In the genomic region with DNA sequence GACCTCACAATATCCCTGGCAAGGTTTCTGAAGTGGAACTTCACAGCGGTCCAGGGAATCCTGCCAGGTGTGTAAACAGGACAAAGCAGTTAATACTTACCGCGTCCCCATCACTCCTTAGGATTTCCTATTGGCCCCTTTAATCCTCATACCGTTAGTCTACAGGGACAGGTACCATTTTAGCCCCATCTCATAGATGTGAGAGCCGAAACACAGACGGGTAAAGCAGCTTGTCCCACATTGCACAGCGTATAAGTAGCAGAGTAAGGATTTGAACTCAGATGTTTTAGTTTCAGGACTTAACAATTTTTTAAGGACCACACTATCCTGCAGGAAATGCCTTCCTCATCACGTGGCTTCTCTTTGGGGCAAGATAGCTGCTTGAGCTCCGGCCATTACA, we compare ENCODE assay signal across 9 mouse cellular contexts. TPM values are rescaled to one million over a fixed set of nuclear protein-coding genes. Genes with fewer than 3 reads are reported as not detected.
DNase-seq lines count a peak whose midpoint lies in the region; ATAC-seq and TF ChIP-seq lines count a peak whose summit lies in the region.
"Had no signal": no experiment of that assay in that cellular context is flagged by ENCODE, and none has a peak within 500 bp of the region (broad histone marks: within the 10 kb centered on the region; RNA-seq: fewer than 3 reads in every experiment).

No protein-coding gene starts in this region.

- no peak for TF ChIP-seq CTCF in kidney, postnatal 0 days (IDR thresholded peaks at IDR 0.05; ENCODE audit: low read depth)

- peaks cover 13% of the 10 kb centered on the region; the same call in 1 of the 2 replicates for H3K4me1 ChIP-seq in forebrain, embryonic 12.5 days
- 0 out of 2 replicates have a peak, but pooled peaks cover 5% of the 10 kb centered on the region for H3K4me1 ChIP-seq in forebrain, embryonic 11.5 days (replicated peaks; ENCODE audit: control insufficient read depth, insufficient read depth, low read length)
- 0 out of 2 replicates have a peak, but pooled peaks cover 9% of the 10 kb centered on the region for H3K4me1 ChIP-seq in kidney, postnatal 0 days (replicated peaks; ENCODE audit: insufficient read depth, low read length)
- H3K4me1 ChIP-seq in embryonic facial prominence, embryonic 14.5 days (ENCODE audit: control insufficient read depth, insufficient read depth, low read length) = peaks cover 8% of the 10 kb centered on the region
- H3K4me1 ChIP-seq in liver, embryonic 12.5 days = peaks cover 57% of the 10 kb centered on the region

- no peaks in the 10 kb centered on the region for H3K36me3 ChIP-seq in forebrain, embryonic 12.5 days (replicated peaks)
- H3K36me3 ChIP-seq in forebrain, embryonic 11.5 days (ENCODE audit: control insufficient read depth, insufficient read depth, low read length) = no peaks in the 10 kb centered on the region
- H3K36me3 ChIP-seq in kidney, postnatal 0 days (ENCODE audit: insufficient read depth, low read length) = no peaks in the 10 kb centered on the region
- H3K36me3 ChIP-seq in embryonic facial prominence, embryonic 14.5 days (ENCODE audit: control insufficient read depth, insufficient read depth, low read length) = no peaks in the 10 kb centered on the region
- no peaks in the 10 kb centered on the region for H3K36me3 ChIP-seq in liver, embryonic 12.5 days

- H3K9me3 ChIP-seq in forebrain, embryonic 12.5 days = no peaks in the 10 kb centered on the region
- H3K9me3 ChIP-seq in forebrain, embryonic 11.5 days (ENCODE audit: control insufficient read depth, low read length) = no peaks in the 10 kb centered on the region
- no peaks in the 10 kb centered on the region for H3K9me3 ChIP-seq in kidney, postnatal 0 days (replicated peaks; ENCODE audit: low read length)
- H3K9me3 ChIP-seq in embryonic facial prominence, embryonic 14.5 days (ENCODE audit: control insufficient read depth, low read length) = no peaks in the 10 kb centered on the region
- no peaks in the 10 kb centered on the region for H3K9me3 ChIP-seq in liver, embryonic 12.5 days (replicated peaks)

- no peak for DNase-seq in forebrain, embryonic 11.5 days (ENCODE audit: low spot score)
- DNase-seq in kidney, postnatal 0 days (ENCODE audit: low spot score) = no peak
- DNase-seq in kidney, postnatal 25 days = no peak
- DNase-seq in embryonic facial prominence, embryonic 14.5 days (ENCODE audit: low spot score) = no peak
- no peak for DNase-seq in right cerebral cortex, adult 18-20 months
- DNase-seq in Muller cell, postnatal 12 days (ENCODE audit: inconsistent ontology term) = no peak

- H3K4me3 ChIP-seq in forebrain, embryonic 12.5 days (replicated peaks) = no peak overlapping the region
- H3K4me3 ChIP-seq in forebrain, embryonic 11.5 days (ENCODE audit: low read depth, low read length) = no peak overlapping the region
- H3K4me3 ChIP-seq in kidney, postnatal 0 days (replicated peaks; ENCODE audit: low read depth, low read length) = no peak overlapping the region
- H3K4me3 ChIP-seq in embryonic facial prominence, embryonic 14.5 days (ENCODE audit: low read depth, low read length) = peak overlapping the region; percentile 29; the same call in 1 of the 2 replicates
- H3K4me3 ChIP-seq in liver, embryonic 12.5 days = peak overlapping the region; percentile 43; the same call in 1 of the 2 replicates

- no peak overlapping the region for H3K27ac ChIP-seq in forebrain, embryonic 12.5 days
- H3K27ac ChIP-seq in forebrain, embryonic 11.5 days (ENCODE audit: low read depth, low read length) = no peak overlapping the region
- no peak overlapping the region for H3K27ac ChIP-seq in kidney, postnatal 0 days
- H3K27ac ChIP-seq in embryonic facial prominence, embryonic 14.5 days (replicated peaks; ENCODE audit: low read depth, low read length) = no peak overlapping the region
- H3K27ac ChIP-seq in liver, embryonic 12.5 days = no peak overlapping the region

- H3K27me3 ChIP-seq in forebrain, embryonic 12.5 days = no peaks in the 10 kb centered on the region
- no peaks in the 10 kb centered on the region for H3K27me3 ChIP-seq in forebrain, embryonic 11.5 days (ENCODE audit: control insufficient read depth, insufficient read depth, low read length)
- H3K27me3 ChIP-seq in kidney, postnatal 0 days (ENCODE audit: insufficient read depth, low read length) = no peaks in the 10 kb centered on the region
- no peaks in the 10 kb centered on the region for H3K27me3 ChIP-seq in embryonic facial prominence, embryonic 14.5 days (replicated peaks; ENCODE audit: control insufficient read depth, insufficient read depth, low read length)
- H3K27me3 ChIP-seq in liver, embryonic 12.5 days (replicated peaks) = peaks cover 5% of the 10 kb centered on the region; the same call in 1 of the 2 replicates
- H3K27me3 ChIP-seq: Patski had no signal

- ATAC-seq in forebrain, embryonic 12.5 days (ENCODE audit: low FRiP score) = no peak
- no peak for ATAC-seq in forebrain, embryonic 11.5 days (replicated peaks; ENCODE audit: low FRiP score)
- ATAC-seq in kidney, postnatal 0 days (replicated peaks; ENCODE audit: low FRiP score, low read depth) = no peak
- ATAC-seq in embryonic facial prominence, embryonic 14.5 days (ENCODE audit: low read depth) = no peak
- no peak for ATAC-seq in liver, embryonic 12.5 days
- ATAC-seq: Patski had no signal

- WGBS in forebrain, embryonic 12.5 days = 83% methylated on average over 9 of the region's 9 CpGs
- 78% methylated on average over 9 of the region's 9 CpGs for WGBS in forebrain, embryonic 11.5 days
- 61% methylated on average over 9 of the region's 9 CpGs for WGBS in kidney, postnatal 0 days
- 69% methylated on average over 9 of the region's 9 CpGs for WGBS in embryonic facial prominence, embryonic 14.5 days
- WGBS in liver, embryonic 12.5 days (ENCODE audit: insufficient replicate concordance) = 55% methylated on average over 9 of the region's 9 CpGs

- H3K4me2 ChIP-seq in forebrain, embryonic 12.5 days = peak overlapping the region; percentile 55
- no peak overlapping the region for H3K4me2 ChIP-seq in forebrain, embryonic 11.5 days (ENCODE audit: low read depth, low read length, severe bottlenecking)
- peak overlapping the region; percentile 42; the same call in 1 of the 2 replicates for H3K4me2 ChIP-seq in kidney, postnatal 0 days (ENCODE audit: low read length)
- peak overlapping the region; percentile 56 for H3K4me2 ChIP-seq in embryonic facial prominence, embryonic 14.5 days (ENCODE audit: low read depth, low read length)
- H3K4me2 ChIP-seq in liver, embryonic 12.5 days = peak overlapping the region; percentile 69

- no peak overlapping the region for H3K9ac ChIP-seq in forebrain, embryonic 12.5 days
- H3K9ac ChIP-seq in forebrain, embryonic 11.5 days (ENCODE audit: low read length) = no peak overlapping the region
- peak overlapping the region; percentile 4; the same call in 1 of the 2 replicates for H3K9ac ChIP-seq in kidney, postnatal 0 days (ENCODE audit: low read depth, low read length)
- peak overlapping the region; percentile 46; the same call in 1 of the 2 replicates for H3K9ac ChIP-seq in embryonic facial prominence, embryonic 14.5 days (ENCODE audit: low read depth, low read length)
- H3K9ac ChIP-seq in liver, embryonic 12.5 days = peak overlapping the region; percentile 65; the same call in 1 of the 2 replicates

RNA-seq across cellular contexts. Expression of gene Comtd1, which starts 5.5 kb away (rescaled TPM):
- polyA plus RNA-seq in forebrain, embryonic 12.5 days (2016; fragmentation: Nextera tagmentation; extraction: Ambion mirVana) = 13.0 and 16.1 TPM in 2 replicates
- polyA plus RNA-seq in forebrain, embryonic 11.5 days (2014; fragmentation: Nextera tagmentation; extraction: Ambion mirVana) = 11.9 and 13.7 TPM in 2 replicates
- polyA plus RNA-seq in kidney, postnatal 0 days (2015; fragmentation: Nextera tagmentation; extraction: Ambion mirVana) = 36.7 and 43.6 TPM in 2 replicates
- 18.7 and 19.4 TPM in 2 replicates for polyA plus RNA-seq in embryonic facial prominence, embryonic 14.5 days (2014; fragmentation: Nextera tagmentation; extraction: Ambion mirVana)
- 35.7 and 41.3 TPM in 2 replicates for polyA plus RNA-seq in liver, embryonic 12.5 days (2016; fragmentation: Nextera tagmentation; extraction: Ambion mirVana)

RNA-seq across cellular contexts. Expression of gene Vdac2, which starts 29.2 kb away (rescaled TPM):
- 238 and 247 TPM in 2 replicates for polyA plus RNA-seq in forebrain, embryonic 12.5 days (2016; fragmentation: Nextera tagmentation; extraction: Ambion mirVana)
- polyA plus RNA-seq in forebrain, embryonic 11.5 days (2014; fragmentation: Nextera tagmentation; extraction: Ambion mirVana) = 254 and 262 TPM in 2 replicates
- 355 and 383 TPM in 2 replicates for polyA plus RNA-seq in kidney, postnatal 0 days (2015; fragmentation: Nextera tagmentation; extraction: Ambion mirVana)
- polyA plus RNA-seq in embryonic facial prominence, embryonic 14.5 days (2014; fragmentation: Nextera tagmentation; extraction: Ambion mirVana) = 251 and 260 TPM in 2 replicates
- polyA plus RNA-seq in liver, embryonic 12.5 days (2016; fragmentation: Nextera tagmentation; extraction: Ambion mirVana) = 194 and 198 TPM in 2 replicates

Comparison
In these comparisons a context has a peak if more than half of its experiments do, and no peak if none do; other contexts are left out.
1. H3K4me3 ChIP-seq: peak in embryonic facial prominence, embryonic 14.5 days (single experiment) and liver, embryonic 12.5 days (single experiment); none in forebrain, embryonic 12.5 days (single experiment), forebrain, embryonic 11.5 days (single experiment) and kidney, postnatal 0 days (single experiment).
2. H3K9ac ChIP-seq: peak in kidney, postnatal 0 days (single experiment), embryonic facial prominence, embryonic 14.5 days (single experiment) and liver, embryonic 12.5 days (single experiment); none in forebrain, embryonic 12.5 days (single experiment) and forebrain, embryonic 11.5 days (single experiment).